Mouse (Mus musculus): Measurements from ENCODE around the gene Kcnip1.

- no peak for TF ChIP-seq POLR2A (IDR thresholded peaks at IDR 0.05; ENCODE audit: low read depth, low read length)
- TF ChIP-seq CTCF (conservative IDR thresholded peaks at IDR 0.05; ENCODE audit: insufficient read depth, insufficient read length, low read depth, low read length): no peak
Measured at GRCm38 (mm10) chr11:33800436-33801088, 192.4 kb downstream of the Kcnip1 start.
